ENCODE assay signal across 10 mouse cellular contexts in genomic region chr10:40328004-40328551, GRCm38 (mm10). TPM values are rescaled to one million over a fixed set of nuclear protein-coding genes. Genes with fewer than 3 reads are reported as not detected.
A peak's percentile ranks its signal among the peaks of the same experiment; 100 is the strongest.
DNase-seq lines count a peak whose midpoint lies in the region; ATAC-seq lines count a peak whose summit lies in the region.
"Had no signal": no experiment of that assay in that cellular context is flagged by ENCODE, and none has a peak within 500 bp of the region (broad histone marks: within the 10 kb centered on the region; RNA-seq: fewer than 3 reads in every experiment).

No protein-coding gene starts in this region.

- H3K27me3 ChIP-seq in heart, embryonic 10.5 days (ENCODE audit: insufficient read depth, poor library complexity, severe bottlenecking) = no peaks in the 10 kb centered on the region
- no peaks in the 10 kb centered on the region for H3K27me3 ChIP-seq in liver, embryonic 16.5 days (ENCODE audit: control insufficient read depth, insufficient read depth, low read depth, low read length)
- no peaks in the 10 kb centered on the region for H3K27me3 ChIP-seq in neural tube, embryonic 15.5 days (replicated peaks)
- H3K27me3 ChIP-seq: midbrain, embryonic 15.5 days had no signal

- 0 out of 2 replicates have a peak, but pooled peaks cover 5% of the 10 kb centered on the region for H3K9me3 ChIP-seq in heart, embryonic 10.5 days
- H3K9me3 ChIP-seq in liver, embryonic 16.5 days (replicated peaks; ENCODE audit: control insufficient read depth, low read length) = no peaks in the 10 kb centered on the region
- H3K9me3 ChIP-seq in neural tube, embryonic 15.5 days (replicated peaks) = no peaks in the 10 kb centered on the region
- H3K9me3 ChIP-seq: midbrain, embryonic 15.5 days had no signal

- H3K4me2 ChIP-seq in liver, embryonic 16.5 days (ENCODE audit: low read depth, low read length) = peak overlapping the region; percentile 57
- no peak overlapping the region for H3K4me2 ChIP-seq in neural tube, embryonic 15.5 days
- H3K4me2 ChIP-seq: midbrain, embryonic 15.5 days had no signal

- no peaks in the 10 kb centered on the region for H3K36me3 ChIP-seq in heart, embryonic 10.5 days
- no peaks in the 10 kb centered on the region for H3K36me3 ChIP-seq in liver, embryonic 16.5 days (ENCODE audit: control insufficient read depth, insufficient read depth)
- no peaks in the 10 kb centered on the region for H3K36me3 ChIP-seq in neural tube, embryonic 15.5 days
- H3K36me3 ChIP-seq: midbrain, embryonic 15.5 days had no signal

- peak overlapping the region; percentile 40 for H3K9ac ChIP-seq in liver, embryonic 16.5 days (ENCODE audit: low read depth, low read length)
- H3K9ac ChIP-seq in neural tube, embryonic 15.5 days (replicated peaks) = no peak overlapping the region
- H3K9ac ChIP-seq: midbrain, embryonic 15.5 days had no signal

- H3K4me3 ChIP-seq in heart, embryonic 10.5 days = no peak overlapping the region
- peak overlapping the region; percentile 19; the same call in 1 of the 2 replicates for H3K4me3 ChIP-seq in liver, embryonic 16.5 days (ENCODE audit: low read depth, low read length)
- no peak overlapping the region for H3K4me3 ChIP-seq in neural tube, embryonic 15.5 days (replicated peaks)
- H3K4me3 ChIP-seq: midbrain, embryonic 15.5 days had no signal

- H3K4me1 ChIP-seq in heart, embryonic 10.5 days = peaks cover 8% of the 10 kb centered on the region; the same call in 1 of the 2 replicates
- peaks cover 15% of the 10 kb centered on the region for H3K4me1 ChIP-seq in liver, embryonic 16.5 days (ENCODE audit: control insufficient read depth, low read depth, low read length)
- H3K4me1 ChIP-seq in neural tube, embryonic 15.5 days = no peaks in the 10 kb centered on the region
- H3K4me1 ChIP-seq: midbrain, embryonic 15.5 days had no signal

- H3K27ac ChIP-seq in heart, embryonic 10.5 days = peak overlapping the region; percentile 30; the same call in 1 of the 2 replicates
- H3K27ac ChIP-seq in liver, embryonic 16.5 days (ENCODE audit: low read length) = peak overlapping the region; percentile 85
- no peak overlapping the region for H3K27ac ChIP-seq in neural tube, embryonic 15.5 days (replicated peaks)
- H3K27ac ChIP-seq: midbrain, embryonic 15.5 days had no signal

- 40% methylated on average over 9 of the region's 9 CpGs for WGBS in heart, embryonic 10.5 days
- WGBS in liver, embryonic 16.5 days (ENCODE audit: insufficient replicate concordance) = 18% methylated on average over 9 of the region's 9 CpGs
- WGBS in neural tube, embryonic 15.5 days = 86% methylated on average over 9 of the region's 9 CpGs

- peak; percentile 58 to 80 for DNase-seq in urinary bladder, adult 18-20 months (ENCODE audit: low spot score in 2 of 2)
- DNase-seq in urinary bladder, postnatal 25 days (ENCODE audit: low spot score) = no peak
- DNase-seq in heart, embryonic 10.5 days (ENCODE audit: low spot score) = peak; percentile 87
- DNase-seq in right cerebral cortex, postnatal 25 days = no peak
- no peak for DNase-seq in left cerebral cortex, adult 9 months (ENCODE audit: low spot score in 2 of 2)
- no peak for DNase-seq in right cerebral cortex, postnatal 10 days (ENCODE audit: low spot score in 2 of 2)
- DNase-seq: adrenal gland, postnatal 25 days had no signal

- peak; percentile 96 for ATAC-seq in liver, embryonic 16.5 days (ENCODE audit: low read depth)
- no peak for ATAC-seq in neural tube, embryonic 15.5 days (ENCODE audit: low FRiP score)
- ATAC-seq: midbrain, embryonic 15.5 days had no signal

RNA-seq across cellular contexts. Expression of gene Cdk19, which starts 11.3 kb away (rescaled TPM):
- polyA plus RNA-seq in heart, embryonic 10.5 days (2016; fragmentation: Nextera tagmentation; extraction: Ambion mirVana) = 5.2 and 6.1 TPM in 2 replicates
- polyA plus RNA-seq in liver, embryonic 16.5 days (2015; fragmentation: Nextera tagmentation; extraction: Ambion mirVana) = 2.7 and 3.1 TPM in 2 replicates
- polyA plus RNA-seq in neural tube, embryonic 15.5 days (2015; fragmentation: Nextera tagmentation; extraction: Ambion mirVana) = 9.7 and 9.9 TPM in 2 replicates

RNA-seq across cellular contexts. Expression of gene Amd1, which starts 26.1 kb away (rescaled TPM):
- 55.2 and 59.1 TPM in 2 replicates for polyA plus RNA-seq in heart, embryonic 10.5 days (2016; fragmentation: Nextera tagmentation; extraction: Ambion mirVana)
- polyA plus RNA-seq in liver, embryonic 16.5 days (2015; fragmentation: Nextera tagmentation; extraction: Ambion mirVana) = 33.5 and 37.6 TPM in 2 replicates
- 41.2 and 43.9 TPM in 2 replicates for polyA plus RNA-seq in neural tube, embryonic 15.5 days (2015; fragmentation: Nextera tagmentation; extraction: Ambion mirVana)

Comparison
In these comparisons a context has a peak if more than half of its experiments do, and no peak if none do; other contexts are left out.
1. DNase-seq: peak in urinary bladder, adult 18-20 months (2 of 2) and heart, embryonic 10.5 days (single experiment); none in urinary bladder, postnatal 25 days (single experiment), right cerebral cortex, postnatal 25 days (single experiment), left cerebral cortex, adult 9 months (0 of 2) and right cerebral cortex, postnatal 10 days (0 of 2).